Mouse (Mus musculus) stomach, embryonic 14.5 days (tissue): Measurements from ENCODE around the gene Dmbx1. TPM values are rescaled to one million over a fixed set of nuclear protein-coding genes. Genes with fewer than 3 reads are reported as not detected.
A peak's percentile ranks its signal among the peaks of the same experiment; 100 is the strongest.

ENCODE experiments used
- ATAC-seq: fragments of 200-750 bp; cut with Nextera tagmentation; 2 replicates; pipeline ENCODE4 v1.8.0; 2017; ENCODE audit warnings: low read depth, moderate TSS enrichment; ENCODE audit not compliant: insufficient number of reproducible peaks, insufficient read depth, low FRiP score
- H3K27ac ChIP-seq: fragments of 300-500 bp; sonication (generic); 2 replicates; pipeline ENCODE4 v1.5.1; 2014; ENCODE audit warnings: mild to moderate bottlenecking, low read length, moderate library complexity, mixed read lengths
- H3K27me3 ChIP-seq: fragments of 300-500 bp; sonication (generic); 2 replicates; pipeline ENCODE4 v1.6.1; 2014; ENCODE audit warnings: low read length, control low read depth, mixed read lengths; ENCODE audit not compliant: control insufficient read depth, insufficient read depth
- H3K36me3 ChIP-seq: fragments of 300-500 bp; sonication (generic); 2 replicates; pipeline ENCODE4 v1.6.1; 2014; ENCODE audit warnings: mild to moderate bottlenecking, control low read depth, low read length, moderate library complexity, mixed read lengths; ENCODE audit not compliant: control insufficient read depth, insufficient read depth
- H3K4me1 ChIP-seq: fragments of 300-500 bp; sonication (generic); 2 replicates; pipeline ENCODE4 v1.6.1; 2014; ENCODE audit warnings: low read length, control low read depth, mixed read lengths; ENCODE audit not compliant: control insufficient read depth, insufficient read depth
- H3K4me2 ChIP-seq: fragments of 300-500 bp; sonication (generic); replicated peaks from 2 replicates; pipeline ENCODE4 v1.6.1; 2014; ENCODE audit warnings: low read depth, low read length, control low read depth
- H3K4me3 ChIP-seq: fragments of 300-500 bp; sonication (generic); 2 replicates; pipeline ENCODE4 v1.5.1; 2014; ENCODE audit warnings: low read depth, low read length, control low read depth
- H3K9ac ChIP-seq: fragments of 300-500 bp; sonication (generic); replicated peaks from 2 replicates; pipeline ENCODE4 v1.6.1; 2014; ENCODE audit warnings: low read depth, mild to moderate bottlenecking, control low read depth, low read length, moderate library complexity, mixed read lengths
- H3K9me3 ChIP-seq: fragments of 300-500 bp; sonication (generic); 2 replicates; pipeline ENCODE4 v1.6.1; 2016; ENCODE audit warnings: low read depth, low read length, control low read depth; ENCODE audit not compliant: control insufficient read depth
- WGBS: fragments of 180-500 bp; shearing (Covaris S2); extraction: QIAGEN DNeasy Blood & Tissue Kit; methylation state at CpG from one replicate; pipeline ENCODE4 v1.1.7; 2014; 5-methylcytosine and 5-hydroxymethylcytosine counted together
- polyA plus RNA-seq: library from polyadenylated mRNA; unstranded; fragments of >200 nt; fragmentation: Nextera tagmentation; extraction: Ambion mirVana; gene quantifications from 2 replicates; pipeline ENCODE4 v1.2.1, GENCODE M21; 2014

The Dmbx1 gene
- polyA plus RNA-seq, 1 experiment from 2014 or later = not detected

DNA sequence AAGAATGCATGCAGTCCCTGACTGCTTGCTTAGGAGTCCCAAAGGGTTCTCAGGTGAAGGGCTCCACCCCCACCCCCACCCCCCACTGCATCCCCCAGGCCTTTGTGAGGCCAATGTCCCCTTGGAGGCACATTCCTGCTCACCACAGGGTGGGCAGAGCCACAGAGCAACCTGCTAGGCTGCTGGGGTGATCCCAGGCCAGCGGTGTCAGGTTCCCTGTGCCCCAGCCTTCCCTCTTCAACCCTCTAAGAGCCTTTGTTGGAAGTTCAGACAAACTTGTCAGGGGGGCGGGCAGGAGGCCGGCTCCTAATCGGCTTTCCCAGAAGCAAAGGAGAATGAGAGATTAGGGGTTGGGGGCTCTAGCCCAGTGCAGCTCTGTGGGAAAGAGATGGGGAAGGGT lies 28.1 kb downstream of the Dmbx1 start:
- WGBS = 11% methylated on average over 4 of the region's 4 CpGs
- Histone ChIP-seq H3K27me3 (peaks cover 2% of the 10 kb centered on the region; the same call in 1 of the 2 replicates), H3K9ac (no peak overlapping the region), H3K36me3 (no peaks in the 10 kb centered on the region), H3K4me1 (no peaks in the 10 kb centered on the region), H3K4me2 (no peak overlapping the region), H3K4me3 (no peak overlapping the region), H3K27ac (no peak overlapping the region), H3K9me3 (no peaks in the 10 kb centered on the region)
- ATAC-seq = no peak

GRCm38 (mm10) chr4:115908641-115909040 lies 31.1 kb downstream of the Dmbx1 start:
- H3K36me3 ChIP-seq = no peaks in the 10 kb centered on the region
- H3K4me3 ChIP-seq = no peak overlapping the region
- H3K9me3 ChIP-seq = no peaks in the 10 kb centered on the region
- ATAC-seq = no peak
- 23% methylated on average over 7 of the region's 7 CpGs for WGBS
- H3K27me3 ChIP-seq = peaks cover 5% of the 10 kb centered on the region; the same call in 1 of the 2 replicates
- H3K4me1 ChIP-seq = no peaks in the 10 kb centered on the region
- no peak overlapping the region for H3K27ac ChIP-seq
- no peak overlapping the region for H3K9ac ChIP-seq
- H3K4me2 ChIP-seq = no peak overlapping the region

- H3K4me2 ChIP-seq = no peak overlapping the region
- peaks cover 5% of the 10 kb centered on the region; the same call in 1 of the 2 replicates for H3K27me3 ChIP-seq
- no peaks in the 10 kb centered on the region for H3K4me1 ChIP-seq
- ATAC-seq = no peak
- 72% methylated on average over 1 of the region's 1 CpGs for WGBS
- H3K4me3 ChIP-seq = no peak overlapping the region
- no peaks in the 10 kb centered on the region for H3K9me3 ChIP-seq
- no peaks in the 10 kb centered on the region for H3K36me3 ChIP-seq
- no peak overlapping the region for H3K9ac ChIP-seq
- no peak overlapping the region for H3K27ac ChIP-seq
Observed at GRCm38 (mm10) chr4:115907994-115908393, 31.7 kb downstream of the Dmbx1 start.

- Histone ChIP-seq H3K27ac (no peak overlapping the region), H3K36me3 (no peaks in the 10 kb centered on the region), H3K9ac (no peak overlapping the region), H3K4me1 (no peaks in the 10 kb centered on the region), H3K9me3 (no peaks in the 10 kb centered on the region), H3K27me3 (peaks cover 5% of the 10 kb centered on the region; the same call in 1 of the 2 replicates), H3K4me2 (no peak overlapping the region), H3K4me3 (no peak overlapping the region)
- 83% methylated on average over 3 of the region's 3 CpGs for WGBS
- no peak for ATAC-seq
Observed at GRCm38 (mm10) chr4:115906791-115907190, 32.9 kb downstream of the Dmbx1 start.

DNA sequence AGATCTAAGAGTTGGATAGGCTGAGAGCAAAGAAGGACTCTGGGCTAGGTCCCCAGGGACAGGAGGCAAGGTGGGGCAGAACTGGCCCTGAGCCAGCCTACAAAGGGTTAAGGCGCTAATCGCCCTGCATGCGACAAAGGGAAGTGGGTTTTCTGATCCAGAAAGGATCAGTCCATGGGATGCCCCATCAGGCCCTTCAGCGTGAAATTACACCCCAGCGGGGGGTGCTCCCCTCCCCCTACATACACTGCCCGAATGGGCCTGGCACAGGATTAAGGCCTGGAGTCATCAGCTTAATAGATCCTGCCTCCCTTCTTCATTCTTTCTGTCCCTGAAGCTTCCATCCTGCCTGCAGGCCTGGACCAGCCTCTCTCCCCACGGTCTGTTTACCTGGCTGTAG lies 34.0 kb downstream of the Dmbx1 start:
- Histone ChIP-seq H3K27me3 (peaks cover 5% of the 10 kb centered on the region; the same call in 1 of the 2 replicates), H3K9ac (no peak overlapping the region), H3K4me1 (no peaks in the 10 kb centered on the region), H3K4me2 (no peak overlapping the region), H3K9me3 (no peaks in the 10 kb centered on the region), H3K4me3 (no peak overlapping the region), H3K36me3 (no peaks in the 10 kb centered on the region), H3K27ac (no peak overlapping the region)
- WGBS = 13% methylated on average over 7 of the region's 7 CpGs
- no peak for ATAC-seq

GRCm38 (mm10) chr4:115904375-115904774 lies 35.4 kb downstream of the Dmbx1 start:
- ATAC-seq = no peak
- WGBS = 10% methylated on average over 12 of the region's 12 CpGs

DNA sequence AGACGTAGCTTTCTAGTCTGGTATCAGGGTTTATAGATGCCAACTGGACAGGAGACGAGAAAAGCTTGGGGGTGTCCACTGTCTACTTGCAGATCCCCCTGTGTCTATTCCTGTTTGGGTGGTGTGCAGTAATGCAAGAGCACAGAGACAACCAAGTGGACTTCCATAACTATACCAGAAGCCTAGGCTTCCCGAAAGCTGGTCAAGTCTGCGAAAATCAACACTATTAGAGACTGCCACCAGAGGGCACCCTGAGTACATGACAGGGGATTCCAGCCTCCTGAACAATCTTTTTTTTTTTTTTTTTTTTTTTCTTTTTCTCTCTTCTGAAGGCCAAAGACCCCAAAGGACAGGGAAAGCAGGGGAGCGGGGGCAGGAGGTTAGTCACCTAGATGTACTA lies 36.9 kb downstream of the Dmbx1 start:
- no peaks in the 10 kb centered on the region for H3K4me1 ChIP-seq
- 15% methylated on average over 5 of the region's 5 CpGs for WGBS

More at GRCm38 (mm10) chr4:115904375-115904774, 35.4 kb downstream of the Dmbx1 start:
- Histone ChIP-seq H3K9me3 (no peaks in the 10 kb centered on the region), H3K27me3 (peaks cover 5% of the 10 kb centered on the region; the same call in 1 of the 2 replicates), H3K27ac (no peak overlapping the region), H3K4me3 (no peak overlapping the region), H3K9ac (no peak overlapping the region), H3K4me2 (no peak overlapping the region), H3K36me3 (no peaks in the 10 kb centered on the region), H3K4me1 (no peaks in the 10 kb centered on the region)

GRCm38 (mm10) chr4:115897901-115898631 lies 41.7 kb downstream of the Dmbx1 start:
- H3K4me3 ChIP-seq = peak overlapping the region; percentile 36
- no peaks in the 10 kb centered on the region for H3K36me3 ChIP-seq
- H3K4me2 ChIP-seq = peak overlapping the region; percentile 79
- no peaks in the 10 kb centered on the region for H3K9me3 ChIP-seq
- H3K27me3 ChIP-seq = peaks cover 27% of the 10 kb centered on the region
- no peaks in the 10 kb centered on the region for H3K4me1 ChIP-seq
- ATAC-seq = 0 out of 2 replicates have a peak, but pooled peaks have one; percentile 15
- WGBS = 2% methylated on average over 56 of the region's 56 CpGs
- H3K9ac ChIP-seq = peak overlapping the region; percentile 18; the same call in 1 of the 2 replicates
- H3K27ac ChIP-seq = no peak overlapping the region

More for the DNA sequence above, 36.9 kb downstream of the Dmbx1 start:
- no peak overlapping the region for H3K4me3 ChIP-seq
- no peak overlapping the region for H3K9ac ChIP-seq
- no peaks in the 10 kb centered on the region for H3K9me3 ChIP-seq
- no peak overlapping the region for H3K4me2 ChIP-seq
- H3K27me3 ChIP-seq = peaks cover 21% of the 10 kb centered on the region
- H3K27ac ChIP-seq = no peak overlapping the region
- ATAC-seq = no peak
- H3K36me3 ChIP-seq = no peaks in the 10 kb centered on the region
